Mouse (Mus musculus): ENCODE results near the gene Cep170b. TPM values are rescaled to one million over a fixed set of nuclear protein-coding genes. Genes with fewer than 3 reads are reported as not detected.
A peak's percentile ranks its signal among the peaks of the same experiment; 100 is the strongest.

Gene Cep170b
- polyA plus RNA-seq, 1 experiment from 2014 or later: 26.7 TPM

DNA sequence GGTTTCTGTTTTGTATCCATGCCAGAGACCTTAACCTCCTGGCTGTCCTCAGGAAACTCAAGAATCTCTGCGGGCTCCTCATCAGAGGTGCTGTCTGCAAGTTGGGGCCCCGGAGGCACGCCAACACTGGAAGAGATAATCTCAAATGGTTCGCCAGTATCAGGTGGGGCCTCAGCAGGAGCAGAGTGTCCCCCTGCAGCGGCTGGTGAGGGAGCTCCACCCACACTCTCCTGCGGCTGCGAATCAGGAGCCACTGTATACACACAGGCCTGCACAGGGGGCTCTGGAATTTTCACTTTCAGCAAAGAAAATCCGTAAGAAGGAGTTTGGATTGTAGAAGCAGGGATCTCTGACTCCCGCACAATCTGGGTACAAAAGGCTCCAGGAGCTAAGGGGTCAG, 53.1 kb downstream of the Cep170b start:
- no peaks in the 10 kb centered on the region for H3K36me3 ChIP-seq
- H3K27ac ChIP-seq: no peak overlapping the region
- H3K27me3 ChIP-seq: no peaks in the 10 kb centered on the region
- ATAC-seq (ENCODE audit: insufficient number of reproducible peaks, low FRiP score, low TSS enrichment, low read depth): no peak; the same call in 1 of the 2 replicates
- no peak overlapping the region for H3K9ac ChIP-seq
- no peaks in the 10 kb centered on the region for H3K4me1 ChIP-seq
- H3K9me3 ChIP-seq: no peaks in the 10 kb centered on the region
- no peak overlapping the region for H3K4me3 ChIP-seq
- no peak overlapping the region for H3K4me2 ChIP-seq
- 35% methylated on average over 9 of the region's 9 CpGs for WGBS

DNA sequence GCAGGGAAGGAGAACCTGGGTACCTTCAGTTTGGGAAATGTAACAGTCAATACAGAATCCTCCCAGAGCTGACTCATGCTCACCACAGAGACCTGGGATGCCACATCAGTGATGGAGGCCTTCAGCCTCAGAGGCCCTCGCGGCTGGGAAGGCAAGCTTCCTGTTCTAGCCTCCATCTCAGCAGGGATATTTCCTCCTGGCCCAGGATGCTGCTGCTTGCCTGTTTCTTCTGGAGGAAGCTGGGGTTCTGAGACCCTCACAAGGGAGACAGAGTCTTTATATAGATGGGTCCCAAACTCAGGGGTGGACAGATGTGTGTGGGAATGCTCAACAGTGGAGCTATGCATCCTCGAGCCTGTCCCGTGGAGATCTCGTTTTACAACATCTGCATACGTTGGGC, 53.8 kb downstream of the Cep170b start:
- Histone ChIP-seq H3K9ac (no peak overlapping the region), H3K4me1 (no peaks in the 10 kb centered on the region), H3K27ac (no peak overlapping the region), H3K27me3 (no peaks in the 10 kb centered on the region), H3K4me2 (no peak overlapping the region), H3K4me3 (no peak overlapping the region), H3K9me3 (no peaks in the 10 kb centered on the region), H3K36me3 (no peaks in the 10 kb centered on the region)
- 81% methylated on average over 6 of the region's 6 CpGs for WGBS
- ATAC-seq (ENCODE audit: insufficient number of reproducible peaks, low FRiP score, low TSS enrichment, low read depth): no peak

- ATAC-seq (ENCODE audit: insufficient number of reproducible peaks, low FRiP score, low TSS enrichment, low read depth): no peak
- WGBS: 95% methylated on average over 10 of the region's 10 CpGs
- no peak overlapping the region for H3K9ac ChIP-seq
- no peak overlapping the region for H3K4me2 ChIP-seq
- H3K36me3 ChIP-seq: no peaks in the 10 kb centered on the region
- no peak overlapping the region for H3K27ac ChIP-seq
- no peaks in the 10 kb centered on the region for H3K9me3 ChIP-seq
- no peak overlapping the region for H3K4me3 ChIP-seq
- H3K4me1 ChIP-seq: no peaks in the 10 kb centered on the region
- H3K27me3 ChIP-seq: no peaks in the 10 kb centered on the region
These were observed 54.2 kb downstream of the Cep170b start for GRCm38 (mm10) chr12:112774481-112774880.

GRCm38 (mm10) chr12:112791026-112791425, 70.8 kb downstream of the Cep170b start:
- no peaks in the 10 kb centered on the region for H3K9me3 ChIP-seq
- H3K27me3 ChIP-seq: no peaks in the 10 kb centered on the region
- H3K27ac ChIP-seq: no peak overlapping the region
- 47% methylated on average over 8 of the region's 8 CpGs for WGBS
- no peaks in the 10 kb centered on the region for H3K36me3 ChIP-seq
- no peak for ATAC-seq (ENCODE audit: insufficient number of reproducible peaks, low FRiP score, low TSS enrichment, low read depth)
- H3K4me1 ChIP-seq: peaks cover 38% of the 10 kb centered on the region
- no peak overlapping the region for H3K9ac ChIP-seq
- no peak overlapping the region for H3K4me3 ChIP-seq
- no peak overlapping the region for H3K4me2 ChIP-seq

- Histone ChIP-seq H3K9ac (no peak overlapping the region), H3K36me3 (no peaks in the 10 kb centered on the region), H3K27me3 (no peaks in the 10 kb centered on the region), H3K4me2 (0 out of 2 replicates have a peak overlapping the region, but pooled peaks have one; percentile 2), H3K9me3 (no peaks in the 10 kb centered on the region), H3K4me3 (no peak overlapping the region), H3K4me1 (peaks cover 66% of the 10 kb centered on the region), H3K27ac (peak overlapping the region; percentile 62; the same call in 1 of the 2 replicates)
- WGBS: 60% methylated on average over 13 of the region's 13 CpGs
- no peak for ATAC-seq (ENCODE audit: insufficient number of reproducible peaks, low FRiP score, low TSS enrichment, low read depth)
These were observed 73.5 kb downstream of the Cep170b start for GRCm38 (mm10) chr12:112793601-112794355.

DNA sequence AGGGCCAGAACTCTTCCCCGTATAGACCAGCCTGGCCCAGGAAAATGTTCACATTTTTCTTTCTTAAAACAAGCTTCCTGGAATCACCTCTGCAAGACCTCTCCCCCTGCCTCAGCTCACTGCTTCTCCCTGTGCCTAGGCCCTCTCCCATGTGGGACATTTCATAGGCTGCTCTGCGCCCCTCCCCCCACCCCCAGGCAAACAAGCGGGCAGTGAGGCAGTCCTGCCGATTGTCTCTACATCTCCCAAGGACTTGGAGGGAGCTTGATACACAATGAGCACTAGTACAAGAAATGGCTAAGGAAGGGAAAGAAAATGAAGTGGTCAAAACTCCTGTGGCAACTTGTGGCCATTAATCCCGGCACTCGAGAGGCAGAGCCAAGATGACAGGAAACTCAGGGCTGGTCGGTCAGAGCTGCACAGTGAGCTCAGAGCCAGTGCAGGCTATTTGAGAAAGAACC, 74.1 kb downstream of the Cep170b start:
- Histone ChIP-seq H3K4me2 (0 out of 2 replicates have a peak overlapping the region, but pooled peaks have one; percentile 2), H3K4me3 (no peak overlapping the region), H3K9me3 (no peaks in the 10 kb centered on the region), H3K36me3 (no peaks in the 10 kb centered on the region), H3K4me1 (peaks cover 72% of the 10 kb centered on the region), H3K9ac (no peak overlapping the region), H3K27me3 (no peaks in the 10 kb centered on the region), H3K27ac (peak overlapping the region; percentile 62)
- ATAC-seq (ENCODE audit: insufficient number of reproducible peaks, low FRiP score, low TSS enrichment, low read depth): no peak
- WGBS: 22% methylated on average over 7 of the region's 7 CpGs

GRCm38 (mm10) chr12:112794998-112795397, 74.7 kb downstream of the Cep170b start:
- Histone ChIP-seq H3K27me3 (0 out of 2 replicates have a peak, but pooled peaks cover 2% of the 10 kb centered on the region), H3K36me3 (no peaks in the 10 kb centered on the region), H3K27ac (peak overlapping the region; percentile 62), H3K9me3 (no peaks in the 10 kb centered on the region), H3K9ac (no peak overlapping the region), H3K4me1 (peaks cover 78% of the 10 kb centered on the region), H3K4me2 (peak overlapping the region; percentile 30), H3K4me3 (peak overlapping the region; percentile 13)
- WGBS: 85% methylated on average over 5 of the region's 5 CpGs
- no peak for ATAC-seq (ENCODE audit: insufficient number of reproducible peaks, low FRiP score, low TSS enrichment, low read depth)

DNA sequence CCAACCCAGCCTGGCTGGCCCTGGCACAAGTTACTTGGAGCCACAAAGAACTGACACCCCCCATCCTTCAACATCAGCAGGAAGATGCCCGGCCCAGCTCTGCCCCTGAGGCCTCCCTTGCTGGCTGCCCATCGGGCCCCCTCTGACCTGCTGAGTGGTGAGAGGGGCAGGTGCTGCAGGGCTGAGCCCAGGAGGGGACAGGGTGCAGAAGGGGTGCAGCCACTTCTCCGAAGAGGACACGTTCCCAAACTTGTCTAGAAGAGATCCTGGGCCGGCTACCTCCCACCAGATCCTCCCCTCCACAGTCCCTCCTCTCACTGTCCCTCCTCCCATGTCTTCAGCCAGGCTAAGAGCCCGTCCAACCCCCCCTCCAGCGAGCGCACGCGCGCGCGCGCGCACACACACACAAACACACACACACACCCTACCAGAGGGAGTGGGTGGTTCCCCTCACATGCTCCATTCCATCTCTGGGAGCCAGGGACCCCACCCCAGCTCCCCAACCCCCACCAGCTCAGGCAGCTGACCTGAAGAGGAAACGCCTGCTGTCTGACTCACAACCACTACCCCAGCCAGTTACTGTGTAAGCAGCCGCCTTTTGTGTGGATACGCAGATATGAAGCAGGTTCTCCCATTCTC, 75.3 kb downstream of the Cep170b start:
- peak overlapping the region; percentile 62 for H3K27ac ChIP-seq
- H3K9me3 ChIP-seq: no peaks in the 10 kb centered on the region
- ATAC-seq (ENCODE audit: insufficient number of reproducible peaks, low FRiP score, low TSS enrichment, low read depth): peak; percentile 41; the same call in 1 of the 2 replicates
- H3K4me2 ChIP-seq: peak overlapping the region; percentile 30
- WGBS: 52% methylated on average over 18 of the region's 18 CpGs
- peaks cover 6% of the 10 kb centered on the region for H3K27me3 ChIP-seq
- peaks cover 84% of the 10 kb centered on the region for H3K4me1 ChIP-seq
- H3K36me3 ChIP-seq: no peaks in the 10 kb centered on the region
- H3K4me3 ChIP-seq: peak overlapping the region; percentile 13
- H3K9ac ChIP-seq: 0 out of 2 replicates have a peak overlapping the region, but pooled peaks have one; percentile 8

Small RNAs within 50 kb of the gene (microRNA-seq; reads per million reads assigned to microRNA genes)
- not detected for gene Mir6940

Other genes with a start within 250 kb of the Cep170b start
- 0.47 and 0.50 TPM in 2 replicates for gene A530016L24Rik, start 231.0 kb upstream of the Cep170b start, polyA plus RNA-seq (2015; fragmentation: Nextera tagmentation; extraction: Ambion mirVana)
- gene Tmem179, start 203.7 kb upstream of the Cep170b start, polyA plus RNA-seq (2015; fragmentation: Nextera tagmentation; extraction: Ambion mirVana): 0.10 and 0.45 TPM in 2 replicates
- 7.4 and 7.6 TPM in 2 replicates for gene Inf2, start 131.7 kb upstream of the Cep170b start, polyA plus RNA-seq (2015; fragmentation: Nextera tagmentation; extraction: Ambion mirVana)
- 11.6 and 27.2 TPM in 2 replicates for gene Adssl1, start 100.4 kb upstream of the Cep170b start, polyA plus RNA-seq (2015; fragmentation: Nextera tagmentation; extraction: Ambion mirVana)
- 195 and 218 TPM in 2 replicates for gene Siva1, start 75.8 kb upstream of the Cep170b start, polyA plus RNA-seq (2015; fragmentation: Nextera tagmentation; extraction: Ambion mirVana)
- 75.1 and 86.0 TPM in 2 replicates for gene Akt1, start 45.6 kb upstream of the Cep170b start, polyA plus RNA-seq (2015; fragmentation: Nextera tagmentation; extraction: Ambion mirVana)
- 3.4 and 3.7 TPM in 2 replicates for gene Zbtb42, start 41.6 kb upstream of the Cep170b start, polyA plus RNA-seq (2015; fragmentation: Nextera tagmentation; extraction: Ambion mirVana)
- gene Pld4, start 40.2 kb downstream of the Cep170b start, polyA plus RNA-seq (2015; fragmentation: Nextera tagmentation; extraction: Ambion mirVana): 13.1 and 14.5 TPM in 2 replicates
- 9.4 and 9.8 TPM in 2 replicates for gene Ahnak2, start 82.2 kb downstream of the Cep170b start, polyA plus RNA-seq (2015; fragmentation: Nextera tagmentation; extraction: Ambion mirVana)
- 5.9 and 6.4 TPM in 2 replicates for gene Clba1, start 88.5 kb downstream of the Cep170b start, polyA plus RNA-seq (2015; fragmentation: Nextera tagmentation; extraction: Ambion mirVana)
- 105 TPM in 2 replicates for gene Cdca4, start 109.0 kb downstream of the Cep170b start, polyA plus RNA-seq (2015; fragmentation: Nextera tagmentation; extraction: Ambion mirVana)
- 0.20 and 0.41 TPM in 2 replicates for gene Gpr132, start 147.8 kb downstream of the Cep170b start, polyA plus RNA-seq (2015; fragmentation: Nextera tagmentation; extraction: Ambion mirVana)
- gene Jag2, start 209.3 kb downstream of the Cep170b start, polyA plus RNA-seq (2015; fragmentation: Nextera tagmentation; extraction: Ambion mirVana): 10.3 and 11.6 TPM in 2 replicates
- gene Nudt14, start 221.7 kb downstream of the Cep170b start, polyA plus RNA-seq (2015; fragmentation: Nextera tagmentation; extraction: Ambion mirVana): 70.5 and 71.2 TPM in 2 replicates

Data from limb, embryonic 15.5 days (tissue).